Mouse (Mus musculus): Measurements from ENCODE around the gene Slc3a1.

Gene Slc3a1

DNA sequence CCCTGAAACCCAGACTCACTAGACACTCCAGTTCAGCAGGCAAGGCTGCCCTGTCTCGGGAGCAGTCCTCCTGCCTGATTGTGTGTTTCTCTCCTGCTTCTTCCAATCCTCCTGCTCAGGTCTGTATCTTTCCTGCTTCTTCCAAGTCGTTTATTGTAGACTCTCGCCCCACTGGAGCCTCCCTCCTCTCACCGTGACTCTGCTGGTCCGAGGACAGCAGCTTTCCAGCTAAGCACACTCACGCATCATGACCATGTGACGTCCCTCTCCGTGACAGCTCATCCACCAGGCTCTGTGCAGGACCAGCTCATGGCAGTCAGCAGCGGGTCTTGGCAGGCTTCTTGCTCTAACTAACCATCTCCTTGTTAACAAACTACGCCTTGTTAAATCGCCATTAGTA lies 5.9 kb downstream of the Slc3a1 start:
- DNase-seq (ENCODE audit: low read depth, low spot score), result no peak

GRCm38 (mm10) chr17:85037855-85038254 lies 9.7 kb downstream of the Slc3a1 start:
- no peak for DNase-seq (ENCODE audit: low read depth, low spot score)

DNA sequence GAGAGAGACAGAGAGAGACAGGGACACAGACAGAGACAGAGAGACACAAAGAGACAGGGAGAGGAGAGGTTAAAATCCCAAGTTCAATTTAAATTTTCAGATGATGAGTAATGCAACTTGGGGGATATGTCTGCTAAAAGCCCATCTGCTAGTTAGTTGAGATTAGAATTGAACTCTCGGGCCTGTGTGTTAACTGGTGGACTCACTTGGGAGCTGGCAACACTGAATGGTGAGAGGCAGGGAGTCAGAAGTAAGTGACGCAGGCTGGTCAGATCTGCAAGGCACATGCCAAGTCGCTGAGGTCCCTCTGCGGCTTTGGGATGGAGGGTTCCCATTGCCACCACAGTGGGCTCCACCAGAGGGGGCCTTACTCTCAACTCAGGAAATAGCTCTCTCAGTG lies 10.1 kb downstream of the Slc3a1 start:
- DNase-seq (ENCODE audit: low read depth, low spot score), result no peak

- DNase-seq (ENCODE audit: low read depth, low spot score), result no peak
Measured at GRCm38 (mm10) chr17:85038761-85039160, 10.6 kb downstream of the Slc3a1 start.

DNA sequence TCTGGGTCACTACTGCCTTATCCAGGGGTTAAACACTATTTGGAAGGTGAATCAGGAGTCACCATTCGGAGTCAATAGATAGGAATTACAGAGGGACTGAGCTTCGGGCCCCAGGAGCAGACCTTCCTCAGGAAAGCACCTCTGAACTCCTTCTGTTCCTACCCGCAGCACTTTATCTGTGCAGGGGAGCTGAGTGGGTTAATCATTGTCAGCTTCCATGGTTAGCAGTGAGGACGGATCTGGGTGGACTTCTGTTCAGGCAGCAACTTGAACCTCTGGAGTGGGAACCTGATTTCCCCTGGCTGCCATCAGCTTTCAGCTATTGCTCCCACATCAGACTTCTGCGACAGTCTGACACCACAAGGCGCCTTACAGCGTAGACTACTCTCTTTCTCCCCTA lies 12.7 kb downstream of the Slc3a1 start:
- DNase-seq (ENCODE audit: low read depth, low spot score), result no peak

GRCm38 (mm10) chr17:85042419-85042818 lies 14.2 kb downstream of the Slc3a1 start:
- DNase-seq (ENCODE audit: low read depth, low spot score), result no peak

GRCm38 (mm10) chr17:85043404-85043816 lies 15.2 kb downstream of the Slc3a1 start:
- no peak for DNase-seq (ENCODE audit: low read depth, low spot score)

GRCm38 (mm10) chr17:85044466-85044865 lies 16.3 kb downstream of the Slc3a1 start:
- no peak for DNase-seq (ENCODE audit: low read depth, low spot score)

DNA sequence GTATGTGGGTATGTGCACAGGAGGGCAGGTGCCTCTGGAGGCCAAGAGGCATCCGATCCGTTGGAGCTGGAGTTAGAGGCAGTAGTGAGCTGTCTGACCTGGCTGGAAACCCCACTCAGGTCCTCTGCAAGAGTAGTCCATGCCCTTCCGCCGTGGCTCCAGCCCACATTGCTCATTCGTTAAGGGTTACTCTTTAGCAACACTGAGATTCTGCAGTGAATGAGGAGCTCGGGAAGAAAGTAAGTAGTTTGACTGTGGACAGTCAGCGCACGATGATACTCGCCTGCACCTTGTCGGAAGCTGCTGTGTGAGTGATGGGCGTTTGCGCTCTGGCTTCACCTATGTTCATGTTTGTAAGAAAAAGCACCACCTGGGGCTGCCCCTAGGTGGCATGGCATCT lies 17.0 kb downstream of the Slc3a1 start:
- no peak for DNase-seq (ENCODE audit: low read depth, low spot score)

DNA sequence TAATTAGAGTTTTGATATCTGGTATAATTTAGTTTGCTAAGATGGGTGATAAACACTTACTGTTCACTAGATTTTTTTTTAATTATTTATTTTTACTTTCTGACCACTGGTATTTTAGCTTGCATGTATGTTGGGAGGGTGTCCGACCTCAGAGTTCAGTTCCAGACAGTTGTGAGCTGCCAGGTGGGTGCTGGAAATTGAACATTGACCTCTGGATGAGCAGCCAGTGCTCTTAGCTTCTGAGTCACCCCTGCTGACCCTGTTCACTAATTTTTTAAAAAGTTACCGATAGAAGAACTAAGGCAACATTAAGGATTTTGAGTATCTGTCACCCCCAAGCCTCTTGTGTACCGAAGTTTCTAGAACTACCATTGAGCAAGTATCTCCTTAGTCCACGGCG lies 20.2 kb downstream of the Slc3a1 start:
- DNase-seq (ENCODE audit: low read depth, low spot score), result no peak

GRCm38 (mm10) chr17:85058276-85058675 lies 30.1 kb downstream of the Slc3a1 start:
- no peak for DNase-seq (ENCODE audit: low read depth, low spot score)

- no peak for DNase-seq (ENCODE audit: low read depth, low spot score)
Measured at GRCm38 (mm10) chr17:85059136-85059535, 31.0 kb downstream of the Slc3a1 start.

DNA sequence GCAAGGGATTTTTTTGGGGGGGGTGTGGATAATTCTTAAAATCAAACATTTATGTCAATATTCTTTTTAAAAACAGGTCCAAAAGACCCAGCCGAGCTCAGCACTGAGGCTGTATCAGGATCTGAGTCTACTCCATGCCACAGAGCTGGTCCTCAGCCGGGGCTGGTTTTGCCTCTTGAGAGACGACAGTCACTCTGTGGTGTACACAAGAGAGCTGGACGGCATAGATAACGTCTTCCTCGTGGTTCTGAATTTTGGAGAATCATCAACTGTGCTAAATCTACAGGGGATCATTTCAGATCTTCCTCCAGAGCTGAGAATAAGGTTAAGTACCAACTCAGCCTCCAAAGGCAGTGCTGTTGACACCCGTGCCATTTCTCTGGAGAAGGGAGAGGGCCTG lies 35.4 kb downstream of the Slc3a1 start:
- no peak for DNase-seq (ENCODE audit: low read depth, low spot score)

- no peak for DNase-seq (ENCODE audit: low read depth, low spot score)
Measured at GRCm38 (mm10) chr17:85067331-85067730, 39.2 kb downstream of the Slc3a1 start.

DNA sequence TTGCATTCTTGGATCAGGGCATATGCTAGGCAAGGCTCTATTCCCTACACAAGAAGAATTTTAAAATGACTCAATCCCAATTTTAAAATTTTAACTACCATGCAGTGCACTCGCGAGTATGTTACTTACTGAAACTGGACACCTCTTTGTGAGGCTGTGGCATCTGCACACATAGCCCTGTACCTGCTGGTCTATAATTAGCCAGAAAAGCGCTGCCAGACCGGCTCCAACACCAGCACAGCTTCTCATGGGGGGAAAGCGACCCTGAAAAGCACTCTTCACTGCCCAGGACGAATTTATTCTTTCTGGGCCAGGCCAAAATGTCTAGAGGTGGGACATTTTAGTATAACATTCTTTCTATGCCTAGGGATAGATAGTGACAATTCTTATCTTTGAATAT lies 42.5 kb downstream of the Slc3a1 start:
- DNase-seq (ENCODE audit: low read depth, low spot score), result no peak

DNA sequence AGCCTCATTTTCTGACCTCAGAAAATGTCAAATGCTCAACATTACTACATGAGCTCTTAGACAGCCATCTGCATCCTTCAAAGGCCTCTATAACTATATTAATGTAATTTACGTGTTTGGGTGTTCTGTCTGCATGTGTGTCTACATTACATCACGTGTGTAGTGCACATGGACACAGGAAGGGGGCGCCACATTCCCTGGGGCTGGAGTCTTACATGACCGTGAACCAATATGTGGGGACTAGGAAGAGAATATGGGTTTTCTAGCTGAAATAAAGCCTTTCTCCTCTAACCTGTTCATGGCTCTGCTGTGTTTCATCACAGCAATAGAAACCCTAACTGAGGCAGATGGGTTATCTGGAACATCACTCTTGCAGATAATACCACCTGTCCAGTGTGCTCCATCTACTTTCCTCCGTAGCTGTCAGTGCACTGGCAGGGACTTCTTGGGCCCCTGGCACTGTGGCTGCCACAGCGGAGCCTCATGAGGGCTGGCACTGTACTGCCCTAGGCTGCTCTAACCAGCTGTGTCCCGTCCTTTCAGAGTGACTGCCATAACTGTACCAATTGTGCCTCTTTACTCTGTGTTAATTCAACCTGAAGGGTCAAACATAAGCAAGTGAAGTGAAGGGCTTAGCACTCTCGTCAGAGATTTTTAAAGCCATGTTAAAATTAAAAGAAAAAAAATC lies 43.1 kb downstream of the Slc3a1 start:
- no peak for DNase-seq (ENCODE audit: low read depth, low spot score)

GRCm38 (mm10) chr17:85072383-85072782 lies 44.2 kb downstream of the Slc3a1 start:
- DNase-seq (ENCODE audit: low read depth, low spot score), result no peak

DNA sequence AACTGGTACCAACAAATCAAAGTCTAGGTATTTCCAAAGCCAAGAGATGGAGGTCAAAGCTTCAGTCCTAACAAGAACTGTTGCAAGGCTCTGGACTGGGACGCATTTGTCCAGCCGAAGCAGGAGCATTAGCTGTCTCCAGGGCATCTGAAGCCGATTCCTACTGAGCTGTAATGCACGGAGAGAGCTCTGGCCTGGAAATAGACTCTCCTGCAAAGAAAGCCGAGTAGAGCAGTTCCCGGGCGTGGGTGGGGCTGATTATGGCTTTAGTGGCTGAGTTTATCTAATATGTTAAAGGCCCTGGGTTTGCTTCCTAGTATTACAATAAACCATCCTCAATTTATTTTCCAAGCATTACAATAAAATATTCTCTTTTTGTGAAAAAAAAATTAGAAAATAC lies 45.0 kb downstream of the Slc3a1 start:
- no peak for DNase-seq (ENCODE audit: low read depth, low spot score)

- DNase-seq (ENCODE audit: low read depth, low spot score), result no peak
Measured at GRCm38 (mm10) chr17:85074083-85074482, 45.9 kb downstream of the Slc3a1 start.

GRCm38 (mm10) chr17:85079276-85079675 lies 51.1 kb downstream of the Slc3a1 start:
- DNase-seq (ENCODE audit: low read depth, low spot score), result no peak

GRCm38 (mm10) chr17:85080781-85081180 lies 52.6 kb downstream of the Slc3a1 start:
- DNase-seq (ENCODE audit: low read depth, low spot score), result no peak

DNA sequence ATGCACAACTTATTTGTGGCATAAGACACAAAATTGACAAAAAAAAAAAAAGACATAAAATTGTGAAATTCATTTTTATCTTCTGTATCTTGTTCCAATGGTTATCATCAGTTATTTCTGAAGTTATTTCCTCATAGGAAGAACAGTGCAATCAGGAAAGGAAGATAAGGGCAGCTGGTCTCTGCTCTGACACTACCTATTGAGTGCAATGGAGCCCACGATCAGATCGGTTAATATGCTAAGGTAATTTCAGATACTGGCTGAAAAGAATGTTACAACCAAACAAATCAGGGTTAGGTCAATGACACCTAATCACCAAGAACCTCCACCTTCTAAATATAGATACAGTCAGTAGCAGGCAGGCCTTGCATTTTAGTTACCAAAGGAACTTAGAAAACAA lies 57.2 kb downstream of the Slc3a1 start:
- DNase-seq (ENCODE audit: low read depth, low spot score), result no peak

- DNase-seq (ENCODE audit: low read depth, low spot score), result peak; percentile 81
Measured at GRCm38 (mm10) chr17:85086501-85086900, 58.3 kb downstream of the Slc3a1 start.

DNA sequence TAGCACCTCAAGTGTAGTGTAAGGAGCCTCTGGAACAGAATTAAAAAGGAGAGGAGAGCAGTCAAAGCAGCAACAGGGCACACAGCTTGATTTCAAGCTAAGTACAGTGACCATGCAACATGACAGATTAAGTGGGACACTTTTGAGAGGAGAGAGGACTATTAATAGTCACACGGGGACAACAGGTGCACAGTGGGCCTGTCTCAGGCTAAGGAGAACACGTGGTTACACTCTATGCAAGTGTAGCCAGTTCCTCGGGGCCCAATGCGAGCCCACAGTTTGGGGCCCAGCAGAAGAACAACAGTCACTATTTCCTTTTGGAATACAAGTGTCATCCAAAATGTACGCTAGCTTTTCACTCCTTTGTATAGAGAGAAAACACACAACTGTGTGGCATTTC lies 59.4 kb downstream of the Slc3a1 start:
- peak; percentile 84 for DNase-seq (ENCODE audit: low read depth, low spot score)

Data from skeletal muscle tissue, adult 2 months (tissue).